ENCODE assay signal across 12 mouse cellular contexts in genomic region chr13:84783017-84783937, GRCm38 (mm10).
DNase-seq lines count a peak whose midpoint lies in the region; ATAC-seq and TF ChIP-seq lines count a peak whose summit lies in the region.
"Had no signal": no experiment of that assay in that cellular context is flagged by ENCODE, and none has a peak within 500 bp of the region (broad histone marks: within the 10 kb centered on the region; RNA-seq: fewer than 3 reads in every experiment).

No protein-coding gene starts in this region.

- no peak for TF ChIP-seq CTCF in kidney, postnatal 0 days (IDR thresholded peaks at IDR 0.05; ENCODE audit: low read depth)

- no peak overlapping the region for H3K4me3 ChIP-seq in kidney, postnatal 0 days (replicated peaks; ENCODE audit: low read depth, low read length)
- H3K4me3 ChIP-seq in hindbrain, embryonic 15.5 days = no peak overlapping the region
- no peak overlapping the region for H3K4me3 ChIP-seq in neural tube, embryonic 15.5 days (replicated peaks)
- H3K4me3 ChIP-seq: heart, embryonic 15.5 days had no signal

- no peak overlapping the region for H3K4me2 ChIP-seq in kidney, postnatal 0 days (ENCODE audit: low read length)
- peak overlapping the region; percentile 13; the same call in 1 of the 2 replicates for H3K4me2 ChIP-seq in hindbrain, embryonic 15.5 days
- H3K4me2 ChIP-seq in neural tube, embryonic 15.5 days = 0 out of 2 replicates have a peak overlapping the region, but pooled peaks have one; percentile 20
- H3K4me2 ChIP-seq: heart, embryonic 15.5 days had no signal

- 18% methylated on average over 4 of the region's 4 CpGs for WGBS in kidney, postnatal 0 days
- WGBS in hindbrain, embryonic 15.5 days = 9% methylated on average over 4 of the region's 4 CpGs
- WGBS in neural tube, embryonic 15.5 days = 7% methylated on average over 4 of the region's 4 CpGs

- no peaks in the 10 kb centered on the region for H3K36me3 ChIP-seq in kidney, postnatal 0 days (ENCODE audit: insufficient read depth, low read length)
- H3K36me3 ChIP-seq in hindbrain, embryonic 15.5 days = no peaks in the 10 kb centered on the region
- no peaks in the 10 kb centered on the region for H3K36me3 ChIP-seq in neural tube, embryonic 15.5 days
- H3K36me3 ChIP-seq: heart, embryonic 15.5 days had no signal

- DNase-seq in kidney, postnatal 0 days (ENCODE audit: low spot score) = peak; percentile 27
- DNase-seq in kidney, postnatal 25 days = no peak
- peak; percentile 2 for DNase-seq in embryo, embryonic 11.5 days (ENCODE audit: low read depth, low spot score)
- DNase-seq in lung, postnatal 10 days = no peak
- no peak for DNase-seq in urinary bladder, postnatal 36 days (ENCODE audit: low spot score in 2 of 2)
- DNase-seq in layer of hippocampus, postnatal 36 days = no peak
- DNase-seq: adrenal gland, adult 2 months; kidney, postnatal 14 days; lung, adult 18-20 months had no signal

- no peak overlapping the region for H3K27ac ChIP-seq in kidney, postnatal 0 days
- peak overlapping the region; percentile 63 for H3K27ac ChIP-seq in hindbrain, embryonic 15.5 days (replicated peaks)
- H3K27ac ChIP-seq in neural tube, embryonic 15.5 days (replicated peaks) = peak overlapping the region; percentile 62; the same call in 1 of the 2 replicates
- H3K27ac ChIP-seq: heart, embryonic 15.5 days had no signal

- no peaks in the 10 kb centered on the region for H3K4me1 ChIP-seq in kidney, postnatal 0 days (replicated peaks; ENCODE audit: insufficient read depth, low read length)
- peaks cover 13% of the 10 kb centered on the region for H3K4me1 ChIP-seq in hindbrain, embryonic 15.5 days (replicated peaks)
- peaks cover 11% of the 10 kb centered on the region for H3K4me1 ChIP-seq in neural tube, embryonic 15.5 days
- H3K4me1 ChIP-seq: heart, embryonic 15.5 days had no signal

- H3K27me3 ChIP-seq in kidney, postnatal 0 days (ENCODE audit: insufficient read depth, low read length) = no peaks in the 10 kb centered on the region
- no peaks in the 10 kb centered on the region for H3K27me3 ChIP-seq in hindbrain, embryonic 15.5 days
- no peaks in the 10 kb centered on the region for H3K27me3 ChIP-seq in neural tube, embryonic 15.5 days (replicated peaks)
- H3K27me3 ChIP-seq: heart, embryonic 15.5 days had no signal

- no peaks in the 10 kb centered on the region for H3K9me3 ChIP-seq in kidney, postnatal 0 days (replicated peaks; ENCODE audit: low read length)
- H3K9me3 ChIP-seq in hindbrain, embryonic 15.5 days = no peaks in the 10 kb centered on the region
- no peaks in the 10 kb centered on the region for H3K9me3 ChIP-seq in neural tube, embryonic 15.5 days (replicated peaks)
- H3K9me3 ChIP-seq: heart, embryonic 15.5 days had no signal

- H3K9ac ChIP-seq in kidney, postnatal 0 days (ENCODE audit: low read depth, low read length) = no peak overlapping the region
- no peak overlapping the region for H3K9ac ChIP-seq in hindbrain, embryonic 15.5 days
- no peak overlapping the region for H3K9ac ChIP-seq in neural tube, embryonic 15.5 days (replicated peaks)
- H3K9ac ChIP-seq: heart, embryonic 15.5 days had no signal

- ATAC-seq in kidney, postnatal 0 days (replicated peaks; ENCODE audit: low FRiP score, low read depth) = no peak
- peak; percentile 94 for ATAC-seq in hindbrain, embryonic 15.5 days (ENCODE audit: low FRiP score, low read depth)
- peak; percentile 88 for ATAC-seq in neural tube, embryonic 15.5 days (ENCODE audit: low FRiP score)

Comparison
In these comparisons a context has a peak if more than half of its experiments do, and no peak if none do; other contexts are left out.
1. DNase-seq: peak in kidney, postnatal 0 days (single experiment) and embryo, embryonic 11.5 days (single experiment); none in kidney, postnatal 25 days (0 of 2), lung, postnatal 10 days (single experiment), urinary bladder, postnatal 36 days (0 of 2) and layer of hippocampus, postnatal 36 days (0 of 2).